ENCODE assay signal across 8 mouse cellular contexts in the genomic region with DNA sequence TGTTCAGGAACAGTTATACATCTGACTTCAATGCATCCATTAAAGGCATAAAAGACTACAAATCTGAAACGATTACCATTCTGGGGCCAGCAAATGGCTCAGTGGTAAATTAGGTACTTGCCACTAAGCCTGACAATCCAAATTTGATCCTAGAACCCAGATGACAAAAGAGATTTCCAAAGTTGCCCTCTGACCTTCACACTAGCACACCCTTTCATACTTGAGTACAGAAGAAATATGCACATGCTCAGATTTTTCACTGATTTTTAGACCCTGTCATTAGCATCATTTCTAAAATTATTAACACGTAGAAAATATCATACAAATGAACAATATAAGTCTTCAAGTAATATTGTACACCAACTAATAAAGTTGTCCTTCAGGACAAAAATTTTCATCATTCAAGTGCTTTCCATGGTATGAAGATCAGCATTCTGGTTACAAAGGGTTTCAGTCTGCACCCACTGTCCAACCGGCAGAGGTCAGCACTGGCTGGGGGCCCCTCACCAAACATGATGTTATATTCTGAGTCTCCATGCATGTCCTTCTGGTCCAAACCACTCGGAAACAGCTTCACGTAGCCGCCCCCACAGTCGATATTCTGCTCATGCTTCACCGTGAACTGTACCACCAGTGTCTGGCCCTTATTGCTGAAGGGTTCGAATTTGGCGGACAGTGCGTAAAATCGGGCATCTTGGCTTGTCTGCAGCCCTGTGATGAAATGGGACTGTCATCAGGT. TPM values are rescaled to one million over a fixed set of nuclear protein-coding genes. Genes with fewer than 3 reads are reported as not detected.
A peak's percentile ranks its signal among the peaks of the same experiment; 100 is the strongest.
DNase-seq lines count a peak whose midpoint lies in the region; ATAC-seq and TF ChIP-seq lines count a peak whose summit lies in the region.

No protein-coding gene starts in this region.

- TF ChIP-seq CTCF in MEL (IDR thresholded peaks at IDR 0.05 in 2 of 3, conservative IDR thresholded peaks at IDR 0.05 in 1 of 3; ENCODE audit: control insufficient read depth in 1 of 3, insufficient read depth in 1 of 3, low read depth in 2 of 3, low read length in 3 of 3, poor library complexity in 1 of 3, severe bottlenecking in 1 of 3) = peak in 2 of 3 experiments; percentile 18 to 50; a peak in 4 of 6 replicates
- TF ChIP-seq CTCF in embryonic fibroblast, embryonic 13.5 days (IDR thresholded peaks at IDR 0.05; ENCODE audit: borderline replicate concordance, insufficient read depth, low read length) = no peak; the same call in 1 of the 2 replicates

- H3K9me3 ChIP-seq in heart, embryonic 10.5 days = no peaks in the 10 kb centered on the region
- H3K9me3 ChIP-seq in MEL (replicated peaks; ENCODE audit: insufficient read depth, low read length) = no peaks in the 10 kb centered on the region
- no peaks in the 10 kb centered on the region for H3K9me3 ChIP-seq in intestine, embryonic 14.5 days (ENCODE audit: control insufficient read depth, low read length)
- no peaks in the 10 kb centered on the region for H3K9me3 ChIP-seq in liver, embryonic 15.5 days (replicated peaks)
- no peaks in the 10 kb centered on the region for H3K9me3 ChIP-seq in neural tube, embryonic 14.5 days (ENCODE audit: control insufficient read depth, low read length)

- WGBS in heart, embryonic 10.5 days = 15% methylated on average over 12 of the region's 12 CpGs
- 12% methylated on average over 12 of the region's 12 CpGs for WGBS in intestine, embryonic 14.5 days
- 12% methylated on average over 12 of the region's 12 CpGs for WGBS in liver, embryonic 15.5 days (ENCODE audit: insufficient replicate concordance)
- 18% methylated on average over 12 of the region's 12 CpGs for WGBS in neural tube, embryonic 14.5 days

- no peak; a peak in 1 of 4 replicates for TF ChIP-seq POLR2A in MEL (IDR thresholded peaks at IDR 0.05; ENCODE audit: control insufficient read depth in 1 of 2, insufficient read depth in 1 of 2, low read depth in 1 of 2, low read length in 2 of 2, poor library complexity in 1 of 2)
- no peak; the same call in 1 of the 2 replicates for TF ChIP-seq POLR2A in embryonic fibroblast, embryonic 13.5 days (IDR thresholded peaks at IDR 0.05; ENCODE audit: low read depth, low read length)

- ATAC-seq in intestine, embryonic 14.5 days (replicated peaks; ENCODE audit: low FRiP score, low TSS enrichment, low read depth) = no peak
- no peak for ATAC-seq in liver, embryonic 15.5 days (ENCODE audit: insufficient read depth)
- no peak for ATAC-seq in neural tube, embryonic 14.5 days (ENCODE audit: low read depth)
- ATAC-seq in erythroid progenitor cell, adult 5-6 weeks (replicated peaks; ENCODE audit: low FRiP score, poor library complexity, severe bottlenecking) = no peak

- H3K27ac ChIP-seq in heart, embryonic 10.5 days = peak overlapping the region; percentile 97
- peak overlapping the region; percentile 73 for H3K27ac ChIP-seq in MEL (ENCODE audit: control insufficient read depth, low read depth, low read length)
- H3K27ac ChIP-seq in embryonic fibroblast, embryonic 13.5 days (ENCODE audit: insufficient read depth, low read length) = no peak overlapping the region; the same call in 1 of the 2 replicates
- H3K27ac ChIP-seq in intestine, embryonic 14.5 days (ENCODE audit: low read depth) = peak overlapping the region; percentile 79; the same call in 1 of the 2 replicates
- peak overlapping the region; percentile 92 for H3K27ac ChIP-seq in liver, embryonic 15.5 days (replicated peaks)
- peak overlapping the region; percentile 73 for H3K27ac ChIP-seq in neural tube, embryonic 14.5 days (ENCODE audit: low read depth, low read length)

- peak overlapping the region; percentile 92 for H3K9ac ChIP-seq in MEL (ENCODE audit: control insufficient read depth, low read depth, low read length, poor library complexity, severe bottlenecking)
- peak overlapping the region; percentile 99 for H3K9ac ChIP-seq in intestine, embryonic 14.5 days (ENCODE audit: low read length)
- peak overlapping the region; percentile 95 for H3K9ac ChIP-seq in liver, embryonic 15.5 days
- peak overlapping the region; percentile 97 for H3K9ac ChIP-seq in neural tube, embryonic 14.5 days (replicated peaks; ENCODE audit: low read depth, low read length)

- DNase-seq in heart, embryonic 10.5 days (ENCODE audit: low spot score) = peak; percentile 79
- no peak for DNase-seq in heart, adult 8-10 months (ENCODE audit: low spot score)
- peak; percentile 52 for DNase-seq in MEL (ENCODE audit: low read depth, low spot score)
- DNase-seq in intestine, embryonic 14.5 days (ENCODE audit: low spot score) = peak; percentile 70

- H3K27me3 ChIP-seq in heart, embryonic 10.5 days (ENCODE audit: insufficient read depth, poor library complexity, severe bottlenecking) = no peaks in the 10 kb centered on the region
- H3K27me3 ChIP-seq in MEL (ENCODE audit: control insufficient read depth in 1 of 2, insufficient read depth in 2 of 2, low read length in 2 of 2) = no peaks in the 10 kb centered on the region
- no peaks in the 10 kb centered on the region for H3K27me3 ChIP-seq in intestine, embryonic 14.5 days (replicated peaks; ENCODE audit: control insufficient read depth, insufficient read depth, low read length)
- H3K27me3 ChIP-seq in liver, embryonic 15.5 days = no peaks in the 10 kb centered on the region
- H3K27me3 ChIP-seq in neural tube, embryonic 14.5 days (ENCODE audit: control insufficient read depth, insufficient read depth, low read length) = no peaks in the 10 kb centered on the region

- no peak for TF ChIP-seq RAD21 in MEL (IDR thresholded peaks at IDR 0.05; ENCODE audit: low read depth, low read length)

- peaks cover 29% of the 10 kb centered on the region for H3K4me1 ChIP-seq in heart, embryonic 10.5 days
- peaks cover 7 to 18% of the 10 kb centered on the region in 2 experiments; a peak in 3 of 4 replicates for H3K4me1 ChIP-seq in MEL (ENCODE audit: control insufficient read depth in 1 of 2, insufficient read depth in 2 of 2, low read length in 2 of 2)
- H3K4me1 ChIP-seq in embryonic fibroblast, embryonic 13.5 days (ENCODE audit: control insufficient read depth, insufficient read depth, low read length) = peaks cover 6% of the 10 kb centered on the region
- H3K4me1 ChIP-seq in intestine, embryonic 14.5 days (replicated peaks; ENCODE audit: control insufficient read depth, insufficient read depth, low read length) = peaks cover 33% of the 10 kb centered on the region
- peaks cover 69% of the 10 kb centered on the region for H3K4me1 ChIP-seq in liver, embryonic 15.5 days (replicated peaks)
- H3K4me1 ChIP-seq in neural tube, embryonic 14.5 days (ENCODE audit: control insufficient read depth, insufficient read depth, low read length) = peaks cover 21% of the 10 kb centered on the region

- peak overlapping the region; percentile 98 for H3K4me3 ChIP-seq in heart, embryonic 10.5 days
- peak overlapping the region; percentile 76 to 85 for H3K4me3 ChIP-seq in MEL (ENCODE audit: control insufficient read depth in 1 of 2, insufficient read depth in 1 of 2, low read depth in 2 of 2, low read length in 2 of 2)
- H3K4me3 ChIP-seq in embryonic fibroblast, embryonic 13.5 days (ENCODE audit: insufficient read depth, low read length) = peak overlapping the region; percentile 85
- peak overlapping the region; percentile 99 for H3K4me3 ChIP-seq in intestine, embryonic 14.5 days (ENCODE audit: low read depth, low read length)
- H3K4me3 ChIP-seq in liver, embryonic 15.5 days (replicated peaks) = peak overlapping the region; percentile 93
- H3K4me3 ChIP-seq in neural tube, embryonic 14.5 days (ENCODE audit: low read depth, low read length) = peak overlapping the region; percentile 82

- peaks cover 31% of the 10 kb centered on the region for H3K79me2 ChIP-seq in MEL (ENCODE audit: control insufficient read depth, insufficient read depth, low read length, poor library complexity)

- no peak for TF ChIP-seq EP300 in MEL (IDR thresholded peaks at IDR 0.05; ENCODE audit: low read depth in 1 of 2, low read length in 2 of 2)

- H3K36me3 ChIP-seq in heart, embryonic 10.5 days = peaks cover 49% of the 10 kb centered on the region
- peaks cover 13 to 31% of the 10 kb centered on the region in 2 experiments for H3K36me3 ChIP-seq in MEL (ENCODE audit: control insufficient read depth in 1 of 2, insufficient read depth in 2 of 2, low read length in 2 of 2)
- peaks cover 47% of the 10 kb centered on the region for H3K36me3 ChIP-seq in intestine, embryonic 14.5 days (ENCODE audit: control insufficient read depth, insufficient read depth, low read length)
- peaks cover 49% of the 10 kb centered on the region for H3K36me3 ChIP-seq in liver, embryonic 15.5 days (replicated peaks)
- peaks cover 39% of the 10 kb centered on the region for H3K36me3 ChIP-seq in neural tube, embryonic 14.5 days (ENCODE audit: control insufficient read depth, insufficient read depth, low read length)

- H3K4me2 ChIP-seq in intestine, embryonic 14.5 days (ENCODE audit: low read length) = peak overlapping the region; percentile 73
- peak overlapping the region; percentile 81 for H3K4me2 ChIP-seq in liver, embryonic 15.5 days
- peak overlapping the region; percentile 70 for H3K4me2 ChIP-seq in neural tube, embryonic 14.5 days (ENCODE audit: low read depth, low read length)

RNA-seq across cellular contexts. Expression of a gene that starts 1.2 kb away (rescaled TPM):
- polyA plus RNA-seq in heart, embryonic 10.5 days (2016; fragmentation: Nextera tagmentation; extraction: Ambion mirVana) = 881 and 1,047 TPM in 2 replicates
- total RNA-seq in heart, adult 8-10 months (2022) = 100 to 1,000 TPM; 330 to 410 (median 343) TPM
- total RNA-seq in MEL (2012; rRNA removed) = 550 and 567 TPM in 2 replicates
- polyA plus RNA-seq in MEL (2012; ENCODE audit: insufficient read depth in 1 of 2, insufficient read length in 2 of 2, low read depth in 1 of 2, low replicate concordance in 2 of 2, missing spikeins in 1 of 2) = 1,000 to 10,000 TPM in 1 of 2 experiments, not detected in 1; 1,110 TPM
- polyA plus RNA-seq in embryonic fibroblast, embryonic 13.5 days (2011; ENCODE audit: insufficient read length, low read depth, missing spikeins) = 1,122 and 1,201 TPM in 2 replicates
- polyA plus RNA-seq in intestine, embryonic 14.5 days (2014; fragmentation: Nextera tagmentation; extraction: Ambion mirVana) = 721 and 823 TPM in 2 replicates
- polyA plus RNA-seq in liver, embryonic 15.5 days (2015; fragmentation: Nextera tagmentation; extraction: Ambion mirVana) = 471 and 504 TPM in 2 replicates
- polyA plus RNA-seq in neural tube, embryonic 14.5 days (2014; fragmentation: Nextera tagmentation; extraction: Ambion mirVana) = 615 and 623 TPM in 2 replicates
- 261 and 337 TPM in 2 replicates for total RNA-seq in erythroid progenitor cell, adult 5-6 weeks (2015; ENCODE audit: low replicate concordance)
- 660 and 677 TPM in 2 replicates for total RNA-seq in erythroid progenitor cell, adult 5-6 weeks (2017; ENCODE audit: low replicate concordance)

RNA-seq across cellular contexts. Expression of a gene that starts 5.1 kb away (rescaled TPM):
- polyA plus RNA-seq in heart, embryonic 10.5 days (2016; fragmentation: Nextera tagmentation; extraction: Ambion mirVana) = 137 and 154 TPM in 2 replicates
- 10 to 100 TPM; 82.8 to 92.9 (median 89.3) TPM for total RNA-seq in heart, adult 8-10 months (2022)
- 62.6 and 66.7 TPM in 2 replicates for total RNA-seq in MEL (2012; rRNA removed)
- polyA plus RNA-seq in MEL (2012; ENCODE audit: insufficient read depth in 1 of 2, insufficient read length in 2 of 2, low read depth in 1 of 2, low replicate concordance in 2 of 2, missing spikeins in 1 of 2) = 100 to 1,000 TPM in 1 of 2 experiments, not detected in 1; 155 TPM
- 57.6 and 61.7 TPM in 2 replicates for polyA plus RNA-seq in embryonic fibroblast, embryonic 13.5 days (2011; ENCODE audit: insufficient read length, low read depth, missing spikeins)
- polyA plus RNA-seq in intestine, embryonic 14.5 days (2014; fragmentation: Nextera tagmentation; extraction: Ambion mirVana) = 126 and 129 TPM in 2 replicates
- 293 and 323 TPM in 2 replicates for polyA plus RNA-seq in liver, embryonic 15.5 days (2015; fragmentation: Nextera tagmentation; extraction: Ambion mirVana)
- polyA plus RNA-seq in neural tube, embryonic 14.5 days (2014; fragmentation: Nextera tagmentation; extraction: Ambion mirVana) = 69.4 and 78.1 TPM in 2 replicates
- total RNA-seq in erythroid progenitor cell, adult 5-6 weeks (2015; ENCODE audit: low replicate concordance) = 273 and 355 TPM in 2 replicates
- total RNA-seq in erythroid progenitor cell, adult 5-6 weeks (2017; ENCODE audit: low replicate concordance) = 296 and 306 TPM in 2 replicates

RNA-seq across cellular contexts. Expression of a gene that starts 11.3 kb away (rescaled TPM):
- polyA plus RNA-seq in heart, embryonic 10.5 days (2016; fragmentation: Nextera tagmentation; extraction: Ambion mirVana) = 80.8 and 108 TPM in 2 replicates
- total RNA-seq in heart, adult 8-10 months (2022) = 10 to 100 TPM; 19.9 to 24.6 (median 22.9) TPM
- 205 and 245 TPM in 2 replicates for total RNA-seq in MEL (2012; rRNA removed)
- polyA plus RNA-seq in MEL (2012; ENCODE audit: insufficient read depth in 1 of 2, insufficient read length in 2 of 2, low read depth in 1 of 2, low replicate concordance in 2 of 2, missing spikeins in 1 of 2) = 100 to 1,000 TPM; 152 to 295 TPM
- polyA plus RNA-seq in embryonic fibroblast, embryonic 13.5 days (2011; ENCODE audit: insufficient read length, low read depth, missing spikeins) = 41.0 and 43.5 TPM in 2 replicates
- polyA plus RNA-seq in intestine, embryonic 14.5 days (2014; fragmentation: Nextera tagmentation; extraction: Ambion mirVana) = 89.0 TPM in 2 replicates
- polyA plus RNA-seq in liver, embryonic 15.5 days (2015; fragmentation: Nextera tagmentation; extraction: Ambion mirVana) = 58.8 and 61.9 TPM in 2 replicates
- polyA plus RNA-seq in neural tube, embryonic 14.5 days (2014; fragmentation: Nextera tagmentation; extraction: Ambion mirVana) = 90.9 and 98.2 TPM in 2 replicates
- 11.2 and 19.7 TPM in 2 replicates for total RNA-seq in erythroid progenitor cell, adult 5-6 weeks (2015; ENCODE audit: low replicate concordance)
- total RNA-seq in erythroid progenitor cell, adult 5-6 weeks (2017; ENCODE audit: low replicate concordance) = 29.4 and 35.6 TPM in 2 replicates

RNA-seq across cellular contexts. Expression of a gene that starts 14.2 kb away (rescaled TPM):
- polyA plus RNA-seq in heart, embryonic 10.5 days (2016; fragmentation: Nextera tagmentation; extraction: Ambion mirVana) = 57.3 and 60.5 TPM in 2 replicates
- total RNA-seq in heart, adult 8-10 months (2022) = 10 to 100 TPM; 31.0 to 34.9 (median 33.1) TPM
- total RNA-seq in MEL (2012; rRNA removed) = 47.5 and 51.8 TPM in 2 replicates
- polyA plus RNA-seq in MEL (2012; ENCODE audit: insufficient read depth in 1 of 2, insufficient read length in 2 of 2, low read depth in 1 of 2, low replicate concordance in 2 of 2, missing spikeins in 1 of 2) = 10 to 100 TPM in 1 of 2 experiments, not detected in 1; 62.9 TPM
- polyA plus RNA-seq in embryonic fibroblast, embryonic 13.5 days (2011; ENCODE audit: insufficient read length, low read depth, missing spikeins) = 11.7 and 12.6 TPM in 2 replicates
- polyA plus RNA-seq in intestine, embryonic 14.5 days (2014; fragmentation: Nextera tagmentation; extraction: Ambion mirVana) = 57.8 and 60.8 TPM in 2 replicates
- 42.4 and 44.9 TPM in 2 replicates for polyA plus RNA-seq in liver, embryonic 15.5 days (2015; fragmentation: Nextera tagmentation; extraction: Ambion mirVana)
- polyA plus RNA-seq in neural tube, embryonic 14.5 days (2014; fragmentation: Nextera tagmentation; extraction: Ambion mirVana) = 33.1 and 39.8 TPM in 2 replicates
- total RNA-seq in erythroid progenitor cell, adult 5-6 weeks (2015; ENCODE audit: low replicate concordance) = 6.7 and 7.6 TPM in 2 replicates
- 11.3 and 16.4 TPM in 2 replicates for total RNA-seq in erythroid progenitor cell, adult 5-6 weeks (2017; ENCODE audit: low replicate concordance)

RNA-seq across cellular contexts. Expression of a gene that starts 22.9 kb away (rescaled TPM):
- 5.3 TPM in 2 replicates for polyA plus RNA-seq in heart, embryonic 10.5 days (2016; fragmentation: Nextera tagmentation; extraction: Ambion mirVana)
- total RNA-seq in heart, adult 8-10 months (2022) = 10 to 100 TPM; 10.3 to 13.2 (median 12.0) TPM
- total RNA-seq in MEL (2012; rRNA removed) = 1.4 and 1.7 TPM in 2 replicates
- polyA plus RNA-seq in MEL (2012; ENCODE audit: insufficient read depth in 1 of 2, insufficient read length in 2 of 2, low read depth in 1 of 2, low replicate concordance in 2 of 2, missing spikeins in 1 of 2) = 1 to 10 TPM in 1 of 2 experiments, not detected in 1; 2.2 TPM
- polyA plus RNA-seq in embryonic fibroblast, embryonic 13.5 days (2011; ENCODE audit: insufficient read length, low read depth, missing spikeins) = 2.0 and 2.3 TPM in 2 replicates
- polyA plus RNA-seq in intestine, embryonic 14.5 days (2014; fragmentation: Nextera tagmentation; extraction: Ambion mirVana) = 5.2 and 5.4 TPM in 2 replicates
- polyA plus RNA-seq in liver, embryonic 15.5 days (2015; fragmentation: Nextera tagmentation; extraction: Ambion mirVana) = 2.9 and 3.4 TPM in 2 replicates
- 12.3 and 16.9 TPM in 2 replicates for polyA plus RNA-seq in neural tube, embryonic 14.5 days (2014; fragmentation: Nextera tagmentation; extraction: Ambion mirVana)
- 2.5 and 3.8 TPM in 2 replicates for total RNA-seq in erythroid progenitor cell, adult 5-6 weeks (2015; ENCODE audit: low replicate concordance)
- total RNA-seq in erythroid progenitor cell, adult 5-6 weeks (2017; ENCODE audit: low replicate concordance) = 5.4 and 6.7 TPM in 2 replicates
